Mouse (Mus musculus): ENCODE data around the gene Erich3.

DNA sequence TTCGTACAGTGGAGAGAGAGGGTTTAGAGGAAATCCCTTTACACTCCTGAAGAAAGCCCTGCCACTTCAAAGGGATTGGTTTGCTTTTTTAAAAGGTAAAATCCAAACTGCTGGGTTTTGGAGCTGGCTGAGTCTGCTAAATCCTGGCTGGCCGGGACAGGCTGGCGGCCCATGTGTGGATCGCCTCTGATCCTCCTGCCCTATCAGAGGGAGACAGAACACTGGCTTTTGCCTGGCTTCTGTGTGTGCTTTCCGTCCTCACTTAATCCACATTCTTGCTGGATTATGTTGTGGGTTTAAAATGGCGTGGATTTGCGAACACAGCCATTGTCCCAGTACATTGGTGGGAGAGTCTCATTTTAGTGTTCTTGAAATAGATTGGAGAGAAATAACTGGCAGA lies 48.4 kb upstream of the Erich3 start:
- TF ChIP-seq POLR2A (IDR thresholded peaks at IDR 0.05; ENCODE audit: extremely low read depth, insufficient read depth, low read length) = no peak
- no peak for TF ChIP-seq CTCF (IDR thresholded peaks at IDR 0.05; ENCODE audit: extremely low read depth, insufficient read depth, low read length)
